Mouse (Mus musculus) neural tube, embryonic 12.5 days (tissue): ENCODE results near the gene Nfkb1. TPM values are rescaled to one million over a fixed set of nuclear protein-coding genes. Genes with fewer than 3 reads are reported as not detected.

Experiments used
- ATAC-seq: fragments of 200-750 bp; cut with Nextera tagmentation; 2 replicates; pipeline ENCODE4 v1.8.0; 2017; ENCODE audit warnings: low read depth, mild to moderate bottlenecking, moderate TSS enrichment, moderate library complexity; ENCODE audit not compliant: low FRiP score
- H3K27ac ChIP-seq: fragments of 300-500 bp; sonication (generic); 2 replicates; pipeline ENCODE4 v1.5.1; 2016
- H3K27me3 ChIP-seq: fragments of 300-500 bp; sonication (generic); replicated peaks from 2 replicates; pipeline ENCODE4 v1.6.1; 2016; ENCODE audit warnings: mild to moderate bottlenecking
- H3K36me3 ChIP-seq: fragments of 300-500 bp; sonication (generic); 2 replicates; pipeline ENCODE4 v1.6.1; 2016; ENCODE audit warnings: mild to moderate bottlenecking
- H3K4me1 ChIP-seq: fragments of 300-500 bp; sonication (generic); 2 replicates; pipeline ENCODE4 v1.6.1; 2016
- H3K4me2 ChIP-seq: fragments of 300-500 bp; sonication (generic); replicated peaks from 2 replicates; pipeline ENCODE4 v1.6.1; 2016; ENCODE audit warnings: mild to moderate bottlenecking
- H3K4me3 ChIP-seq: fragments of 300-500 bp; sonication (generic); 2 replicates; pipeline ENCODE4 v1.5.1; 2016
- H3K9ac ChIP-seq: fragments of 300-500 bp; sonication (generic); 2 replicates; pipeline ENCODE4 v1.6.1; 2016; ENCODE audit warnings: mild to moderate bottlenecking
- H3K9me3 ChIP-seq: fragments of 300-500 bp; sonication (generic); 2 replicates; pipeline ENCODE4 v1.6.1; 2016; ENCODE audit warnings: mild to moderate bottlenecking
- WGBS: fragments of 180-500 bp; shearing (Covaris S2); methylation state at CpG from one replicate; pipeline ENCODE4 v1.1.7; 2016; 5-methylcytosine and 5-hydroxymethylcytosine counted together
- polyA plus RNA-seq: library from polyadenylated mRNA; unstranded; fragments of >200 nt; fragmentation: Nextera tagmentation; extraction: Ambion mirVana; gene quantifications from 2 replicates; pipeline ENCODE4 v1.2.1, GENCODE M21; 2016

Nfkb1 gene
- polyA plus RNA-seq, 1 experiment from 2014 or later, result 12.1 TPM

GRCm38 (mm10) chr3:135585482-135585881 is 105.9 kb downstream of the Nfkb1 start:
- Histone ChIP-seq H3K9ac (no peak overlapping the region), H3K36me3 (peaks cover 53% of the 10 kb centered on the region), H3K27ac (no peak overlapping the region), H3K4me2 (no peak overlapping the region), H3K9me3 (no peaks in the 10 kb centered on the region), H3K4me1 (peaks cover 9% of the 10 kb centered on the region; the same call in 1 of the 2 replicates), H3K4me3 (no peak overlapping the region), H3K27me3 (no peaks in the 10 kb centered on the region)
- 61% methylated on average over 6 of the region's 6 CpGs for WGBS
- ATAC-seq, result no peak

GRCm38 (mm10) chr3:135582246-135582645 is 109.1 kb downstream of the Nfkb1 start:
- Histone ChIP-seq H3K27me3 (no peaks in the 10 kb centered on the region), H3K9me3 (no peaks in the 10 kb centered on the region), H3K4me1 (peaks cover 9% of the 10 kb centered on the region; the same call in 1 of the 2 replicates), H3K4me3 (no peak overlapping the region), H3K4me2 (no peak overlapping the region), H3K9ac (no peak overlapping the region), H3K36me3 (peaks cover 23% of the 10 kb centered on the region), H3K27ac (no peak overlapping the region)
- ATAC-seq, result no peak
- WGBS, result 97% methylated on average over 7 of the region's 7 CpGs

GRCm38 (mm10) chr3:135581606-135582117 is 109.7 kb downstream of the Nfkb1 start:
- H3K27ac ChIP-seq, result no peak overlapping the region
- H3K4me1 ChIP-seq, result peaks cover 9% of the 10 kb centered on the region; the same call in 1 of the 2 replicates
- H3K27me3 ChIP-seq, result no peaks in the 10 kb centered on the region
- WGBS, result 24% methylated on average over 10 of the region's 10 CpGs
- ATAC-seq, result peak; percentile 61
- H3K36me3 ChIP-seq, result peaks cover 17% of the 10 kb centered on the region
- no peaks in the 10 kb centered on the region for H3K9me3 ChIP-seq
- H3K4me3 ChIP-seq, result no peak overlapping the region
- H3K9ac ChIP-seq, result no peak overlapping the region
- no peak overlapping the region; the same call in 1 of the 2 replicates for H3K4me2 ChIP-seq

- no peak; the same call in 1 of the 2 replicates for ATAC-seq
- H3K4me1 ChIP-seq, result peaks cover 9% of the 10 kb centered on the region; the same call in 1 of the 2 replicates
These were observed 110.7 kb downstream of the Nfkb1 start for GRCm38 (mm10) chr3:135580439-135581275.

GRCm38 (mm10) chr3:135579179-135579578 is 112.2 kb downstream of the Nfkb1 start:
- no peaks in the 10 kb centered on the region for H3K9me3 ChIP-seq
- ATAC-seq, result no peak
- no peak overlapping the region for H3K4me2 ChIP-seq
- H3K36me3 ChIP-seq, result peaks cover 3% of the 10 kb centered on the region; the same call in 1 of the 2 replicates
- H3K4me3 ChIP-seq, result no peak overlapping the region
- H3K27me3 ChIP-seq, result no peaks in the 10 kb centered on the region
- peaks cover 9% of the 10 kb centered on the region; the same call in 1 of the 2 replicates for H3K4me1 ChIP-seq
- H3K9ac ChIP-seq, result no peak overlapping the region
- no peak overlapping the region for H3K27ac ChIP-seq
- WGBS, result 72% methylated on average over 4 of the region's 4 CpGs

More at GRCm38 (mm10) chr3:135580439-135581275, 110.7 kb downstream of the Nfkb1 start:
- Histone ChIP-seq H3K4me2 (no peak overlapping the region), H3K36me3 (peaks cover 15% of the 10 kb centered on the region), H3K4me3 (no peak overlapping the region), H3K9me3 (no peaks in the 10 kb centered on the region), H3K9ac (no peak overlapping the region), H3K27me3 (no peaks in the 10 kb centered on the region), H3K27ac (no peak overlapping the region)
- WGBS, result 82% methylated on average over 21 of the region's 21 CpGs

- no peak for ATAC-seq
- H3K4me1 ChIP-seq, result peaks cover 9% of the 10 kb centered on the region; the same call in 1 of the 2 replicates
- H3K4me3 ChIP-seq, result no peak overlapping the region
- H3K36me3 ChIP-seq, result no peaks in the 10 kb centered on the region
- no peaks in the 10 kb centered on the region for H3K27me3 ChIP-seq
- no peak overlapping the region for H3K27ac ChIP-seq
- no peak overlapping the region for H3K4me2 ChIP-seq
- no peaks in the 10 kb centered on the region for H3K9me3 ChIP-seq
- WGBS, result 56% methylated on average over 5 of the region's 5 CpGs
- no peak overlapping the region for H3K9ac ChIP-seq
These were observed 112.7 kb downstream of the Nfkb1 start for GRCm38 (mm10) chr3:135578588-135579140.

- WGBS, result 92% methylated on average over 3 of the region's 3 CpGs
- no peak overlapping the region for H3K9ac ChIP-seq
- H3K27me3 ChIP-seq, result no peaks in the 10 kb centered on the region
- no peak overlapping the region for H3K4me3 ChIP-seq
- H3K27ac ChIP-seq, result no peak overlapping the region
- H3K4me2 ChIP-seq, result no peak overlapping the region
- no peak for ATAC-seq
- no peaks in the 10 kb centered on the region for H3K9me3 ChIP-seq
- H3K36me3 ChIP-seq, result no peaks in the 10 kb centered on the region
- no peaks in the 10 kb centered on the region for H3K4me1 ChIP-seq
These were observed 116.2 kb downstream of the Nfkb1 start for GRCm38 (mm10) chr3:135575126-135575525.

- ATAC-seq, result no peak
- H3K27me3 ChIP-seq, result no peaks in the 10 kb centered on the region
- no peak overlapping the region for H3K9ac ChIP-seq
- H3K4me2 ChIP-seq, result no peak overlapping the region
- H3K9me3 ChIP-seq, result no peaks in the 10 kb centered on the region
- no peak overlapping the region for H3K4me3 ChIP-seq
- no peaks in the 10 kb centered on the region for H3K4me1 ChIP-seq
- no peak overlapping the region for H3K27ac ChIP-seq
- WGBS, result 51% methylated on average over 6 of the region's 6 CpGs
- no peaks in the 10 kb centered on the region for H3K36me3 ChIP-seq
These were observed 118.3 kb downstream of the Nfkb1 start for GRCm38 (mm10) chr3:135573051-135573450.

GRCm38 (mm10) chr3:135571540-135571939 is 119.8 kb downstream of the Nfkb1 start:
- Histone ChIP-seq H3K4me1 (no peaks in the 10 kb centered on the region), H3K9me3 (no peaks in the 10 kb centered on the region), H3K27ac (no peak overlapping the region), H3K36me3 (no peaks in the 10 kb centered on the region), H3K4me2 (peak overlapping the region; percentile 12; the same call in 1 of the 2 replicates), H3K9ac (no peak overlapping the region), H3K4me3 (no peak overlapping the region), H3K27me3 (no peaks in the 10 kb centered on the region)
- ATAC-seq, result no peak
- WGBS, result 69% methylated on average over 13 of the region's 13 CpGs

GRCm38 (mm10) chr3:135568633-135569032 is 122.7 kb downstream of the Nfkb1 start:
- WGBS, result 76% methylated on average over 5 of the region's 5 CpGs
- Histone ChIP-seq H3K9ac (no peak overlapping the region), H3K27me3 (no peaks in the 10 kb centered on the region), H3K4me2 (no peak overlapping the region), H3K27ac (no peak overlapping the region), H3K36me3 (no peaks in the 10 kb centered on the region), H3K4me1 (no peaks in the 10 kb centered on the region), H3K9me3 (no peaks in the 10 kb centered on the region), H3K4me3 (no peak overlapping the region)
- ATAC-seq, result no peak

GRCm38 (mm10) chr3:135567888-135568287 is 123.5 kb downstream of the Nfkb1 start:
- Histone ChIP-seq H3K4me2 (no peak overlapping the region), H3K9ac (no peak overlapping the region), H3K27ac (no peak overlapping the region), H3K27me3 (no peaks in the 10 kb centered on the region), H3K36me3 (no peaks in the 10 kb centered on the region), H3K4me1 (no peaks in the 10 kb centered on the region), H3K9me3 (no peaks in the 10 kb centered on the region), H3K4me3 (no peak overlapping the region)
- WGBS, result 82% methylated on average over 6 of the region's 6 CpGs
- ATAC-seq, result no peak

GRCm38 (mm10) chr3:135565306-135565705 is 126.0 kb downstream of the Nfkb1 start:
- Histone ChIP-seq H3K27me3 (no peaks in the 10 kb centered on the region), H3K36me3 (no peaks in the 10 kb centered on the region), H3K9ac (no peak overlapping the region), H3K9me3 (no peaks in the 10 kb centered on the region), H3K27ac (no peak overlapping the region), H3K4me1 (no peaks in the 10 kb centered on the region), H3K4me3 (no peak overlapping the region), H3K4me2 (no peak overlapping the region)
- ATAC-seq, result no peak
- WGBS, result 88% methylated on average over 4 of the region's 4 CpGs
